In the genomic region with DNA sequence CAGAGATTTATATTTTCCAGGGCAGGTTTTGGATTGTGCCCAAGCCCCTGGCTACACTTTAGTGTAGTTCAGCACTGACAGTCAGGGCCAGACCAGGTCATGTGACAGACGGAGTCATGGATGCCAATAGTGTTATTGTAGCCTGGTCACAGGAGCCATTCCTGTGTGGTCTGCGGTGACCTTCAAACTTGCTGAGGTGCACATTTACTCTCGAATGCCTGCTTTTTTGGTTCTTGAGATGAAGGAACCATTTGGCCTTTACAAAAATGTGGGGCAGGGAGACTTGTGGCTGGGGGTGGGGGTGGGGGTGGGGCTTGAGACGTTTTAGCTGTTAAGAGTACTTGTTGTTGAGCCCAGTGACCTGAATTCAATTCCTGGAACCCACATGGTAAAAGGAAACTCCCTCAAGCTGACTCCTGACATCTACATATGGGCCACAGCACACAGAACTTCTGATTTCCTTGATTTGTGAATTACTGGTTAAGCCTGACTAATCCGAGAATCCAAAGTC, we compare ENCODE assay signal across 17 mouse cellular contexts. TPM values are rescaled to one million over a fixed set of nuclear protein-coding genes. Genes with fewer than 3 reads are reported as not detected.
DNase-seq lines count a peak whose midpoint lies in the region; ATAC-seq lines count a peak whose summit lies in the region.
"Had no signal": no experiment of that assay in that cellular context is flagged by ENCODE, and none has a peak within 500 bp of the region (broad histone marks: within the 10 kb centered on the region; RNA-seq: fewer than 3 reads in every experiment).

No protein-coding gene starts in this region.

- no peaks in the 10 kb centered on the region for H3K36me3 ChIP-seq in embryonic facial prominence, embryonic 15.5 days
- H3K36me3 ChIP-seq: neural tube, embryonic 12.5 days had no signal

- no peaks in the 10 kb centered on the region for H3K9me3 ChIP-seq in embryonic facial prominence, embryonic 15.5 days (replicated peaks)
- H3K9me3 ChIP-seq: neural tube, embryonic 12.5 days had no signal

- H3K4me1 ChIP-seq in embryonic facial prominence, embryonic 15.5 days = no peaks in the 10 kb centered on the region
- H3K4me1 ChIP-seq: neural tube, embryonic 12.5 days had no signal

- peak; percentile 59 for ATAC-seq in activated CD4-positive, CD25-positive, alpha-beta regulatory T cell, adult 4 months
- ATAC-seq in embryonic facial prominence, embryonic 15.5 days (ENCODE audit: insufficient number of reproducible peaks, low FRiP score, low TSS enrichment, low read depth) = peak; percentile 83

- H3K27me3 ChIP-seq in embryonic facial prominence, embryonic 15.5 days = no peaks in the 10 kb centered on the region
- H3K27me3 ChIP-seq: neural tube, embryonic 12.5 days had no signal

- no peak overlapping the region for H3K4me3 ChIP-seq in embryonic facial prominence, embryonic 15.5 days (replicated peaks)
- H3K4me3 ChIP-seq: neural tube, embryonic 12.5 days had no signal

- peak; percentile 55 for DNase-seq in CD4-positive, CD25-positive, alpha-beta regulatory T cell, adult 2 months (ENCODE audit: low read depth, low spot score)
- peak; percentile 60 for DNase-seq in kidney, postnatal 14 days
- no peak for DNase-seq in frontal cortex, postnatal 14 days (ENCODE audit: low spot score in 2 of 2)
- DNase-seq in urinary bladder, adult 18-20 months (ENCODE audit: low spot score in 2 of 2) = no peak
- no peak for DNase-seq in layer of hippocampus, postnatal 14 days (ENCODE audit: low spot score in 2 of 2)
- no peak for DNase-seq in lung, postnatal 25 days (ENCODE audit: low spot score)
- DNase-seq: cerebellum, adult 9-10 months; thymus, adult 2 months had no signal

- H3K27ac ChIP-seq in embryonic facial prominence, embryonic 15.5 days (replicated peaks) = peak overlapping the region; percentile 34; the same call in 1 of the 2 replicates
- H3K27ac ChIP-seq: liver, embryonic 14.5 days; neural tube, embryonic 12.5 days had no signal

- H3K9ac ChIP-seq in embryonic facial prominence, embryonic 15.5 days = no peak overlapping the region
- H3K9ac ChIP-seq: liver, embryonic 14.5 days; neural tube, embryonic 12.5 days had no signal

- no peak overlapping the region for H3K4me2 ChIP-seq in embryonic facial prominence, embryonic 15.5 days (replicated peaks)
- H3K4me2 ChIP-seq: neural tube, embryonic 12.5 days had no signal

- 43% methylated on average over 5 of the region's 5 CpGs for WGBS in embryonic facial prominence, embryonic 15.5 days

RNA-seq across cellular contexts. Expression of a gene that starts 7.5 kb away (rescaled TPM):
- not detected for polyA plus RNA-seq in activated CD4-positive, CD25-positive, alpha-beta regulatory T cell, adult 4 months (2017; shearing (Covaris generic))
- not detected in 2 replicates for polyA plus RNA-seq in embryonic facial prominence, embryonic 15.5 days (2015; fragmentation: Nextera tagmentation; extraction: Ambion mirVana)
- total RNA-seq in layer of hippocampus, postnatal 14 days (2021) = not detected
- total RNA-seq: hematopoietic stem cell, adult 5-6 weeks; layer of hippocampus, postnatal 25 days had no signal
- polyA plus RNA-seq: forebrain, embryonic 11.5 days; gonadal fat pad, adult 2 months; liver, embryonic 14.5 days; neural tube, embryonic 12.5 days; small intestine, adult 2 months had no signal

RNA-seq across cellular contexts. Expression of a gene that starts 50.2 kb away (rescaled TPM):
- polyA plus RNA-seq in activated CD4-positive, CD25-positive, alpha-beta regulatory T cell, adult 4 months (2017; shearing (Covaris generic)) = not detected
- polyA plus RNA-seq in embryonic facial prominence, embryonic 15.5 days (2015; fragmentation: Nextera tagmentation; extraction: Ambion mirVana) = not detected in 2 replicates
- not detected for total RNA-seq in layer of hippocampus, postnatal 14 days (2021)
- total RNA-seq: hematopoietic stem cell, adult 5-6 weeks; layer of hippocampus, postnatal 25 days had no signal
- polyA plus RNA-seq: forebrain, embryonic 11.5 days; gonadal fat pad, adult 2 months; liver, embryonic 14.5 days; neural tube, embryonic 12.5 days; small intestine, adult 2 months had no signal

RNA-seq across cellular contexts. Expression of a gene that starts 54.8 kb away (rescaled TPM):
- polyA plus RNA-seq in activated CD4-positive, CD25-positive, alpha-beta regulatory T cell, adult 4 months (2017; shearing (Covaris generic)) = 1 to 10 TPM in 1 of 2 experiments, not detected in 1; 1.7 TPM
- polyA plus RNA-seq in embryonic facial prominence, embryonic 15.5 days (2015; fragmentation: Nextera tagmentation; extraction: Ambion mirVana) = not detected in 2 replicates
- not detected for total RNA-seq in layer of hippocampus, postnatal 14 days (2021)
- total RNA-seq: hematopoietic stem cell, adult 5-6 weeks; layer of hippocampus, postnatal 25 days had no signal
- polyA plus RNA-seq: forebrain, embryonic 11.5 days; gonadal fat pad, adult 2 months; liver, embryonic 14.5 days; neural tube, embryonic 12.5 days; small intestine, adult 2 months; thymus, adult 2 months had no signal

Comparison
In these comparisons a context has a peak if more than half of its experiments do, and no peak if none do; other contexts are left out.
1. DNase-seq: peak in CD4-positive, CD25-positive, alpha-beta regulatory T cell, adult 2 months (single experiment) and kidney, postnatal 14 days (single experiment); none in frontal cortex, postnatal 14 days (0 of 2), urinary bladder, adult 18-20 months (0 of 2), layer of hippocampus, postnatal 14 days (0 of 2) and lung, postnatal 25 days (single experiment).